Mouse (Mus musculus) embryonic fibroblast, embryonic 13.5 days (primary cell): ENCODE measurements at regions not wholly inside any gene's neighbourhood (a gene's known extent, or its start where the extent isn't known, plus 50 kb on each side); places are given as distances from the start of the nearest gene placed in this dataset.

ENCODE experiments used
- CTCF ChIP-seq: IDR thresholded peaks from 2 replicates; pipeline ENCODE4 v1.5.1; 2011; ENCODE audit warnings: mild to moderate bottlenecking, control low read depth, low read length, moderate library complexity, borderline replicate concordance; ENCODE audit not compliant: insufficient read depth
- POLR2A ChIP-seq: IDR thresholded peaks from 2 replicates; pipeline ENCODE4 v1.6.1; 2011; ENCODE audit warnings: low read depth, mild to moderate bottlenecking, control low read depth, low read length, moderate library complexity

GRCm38 (mm10) chr3:38394308-38394707 lies 90.3 kb downstream of the Ankrd50 start:
- TF ChIP-seq CTCF, result no peak
- TF ChIP-seq POLR2A, result no peak
